Mouse (Mus musculus): ENCODE results near the gene Ddx18. TPM values are rescaled to one million over a fixed set of nuclear protein-coding genes. Genes with fewer than 3 reads are reported as not detected.

Ddx18 gene
- 10 to 100 TPM in 24 of 26 experiments, 1 to 10 TPM in 2; 8.1 to 40.1 (median 27.6) TPM for total RNA-seq (2018; cell fraction: chromatin; rRNA removed)
- 10 to 100 TPM; 17.3 to 32.8 (median 28.8) TPM for total RNA-seq (2018; cell fraction: cytosol; rRNA removed)
- total RNA-seq (2018; cell fraction: nucleus; rRNA removed): 10 to 100 TPM; 11.5 to 43.1 (median 20.6) TPM
- polyA plus RNA-seq (2018): 18.0 to 51.6 TPM (median 25.3 TPM) in 3 replicates

GRCm38 (mm10) chr1:121567521-121568489 is at the start of gene Ddx18:
Ddx18 (minus strand) TSS chr1:121567989.
- Histone ChIP-seq H3K4me3 (ENCODE audit: inconsistent target) (peak within 1 kb of the TSS; percentile 92), H3K79me2 (ENCODE audit: inconsistent target) (peaks cover 24% of the 10 kb centered on the region), H3K36me3 (ENCODE audit: inconsistent target) (peaks cover 19% of the 10 kb centered on the region; the same call in 1 of the 2 replicates), H3K27ac (peak within 1 kb of the TSS; percentile 31; the same call in 1 of the 2 replicates)
- 8% methylated on average over 53 of the region's 53 CpGs for WGBS (ENCODE audit: missing documents)

GRCm38 (mm10) chr1:121608000-121608399 is 40.2 kb upstream of the Ddx18 start:
- no peaks in the 10 kb centered on the region for H3K36me3 ChIP-seq (ENCODE audit: inconsistent target)
- no peak overlapping the region for H3K4me3 ChIP-seq (ENCODE audit: inconsistent target)
- no peaks in the 10 kb centered on the region for H3K79me2 ChIP-seq (ENCODE audit: inconsistent target)
- H3K27ac ChIP-seq: no peak overlapping the region
- 46% methylated on average over 7 of the region's 7 CpGs for WGBS (ENCODE audit: missing documents)

- H3K27ac ChIP-seq: no peak overlapping the region
- H3K36me3 ChIP-seq (ENCODE audit: inconsistent target): no peaks in the 10 kb centered on the region
- H3K4me3 ChIP-seq (ENCODE audit: inconsistent target): no peak overlapping the region
- H3K79me2 ChIP-seq (ENCODE audit: inconsistent target): no peaks in the 10 kb centered on the region
- 86% methylated on average over 6 of the region's 6 CpGs for WGBS (ENCODE audit: missing documents)
Observed at GRCm38 (mm10) chr1:121605118-121605517, 37.3 kb upstream of the Ddx18 start.

- Histone ChIP-seq H3K36me3 (ENCODE audit: inconsistent target) (no peaks in the 10 kb centered on the region), H3K79me2 (ENCODE audit: inconsistent target) (no peaks in the 10 kb centered on the region), H3K27ac (no peak overlapping the region), H3K4me3 (ENCODE audit: inconsistent target) (no peak overlapping the region)
- 87% methylated on average over 6 of the region's 6 CpGs for WGBS (ENCODE audit: missing documents)
Observed at GRCm38 (mm10) chr1:121601893-121602292, 34.1 kb upstream of the Ddx18 start.

- Histone ChIP-seq H3K27ac (no peak overlapping the region), H3K79me2 (ENCODE audit: inconsistent target) (no peaks in the 10 kb centered on the region), H3K4me3 (ENCODE audit: inconsistent target) (no peak overlapping the region), H3K36me3 (ENCODE audit: inconsistent target) (no peaks in the 10 kb centered on the region)
- 64% methylated on average over 1 of the region's 1 CpGs for WGBS (ENCODE audit: missing documents)
Observed at GRCm38 (mm10) chr1:121601084-121601483, 33.3 kb upstream of the Ddx18 start.

GRCm38 (mm10) chr1:121598421-121598820 is 30.6 kb upstream of the Ddx18 start:
- no peaks in the 10 kb centered on the region for H3K36me3 ChIP-seq (ENCODE audit: inconsistent target)

GRCm38 (mm10) chr1:121596951-121597625 is 29.3 kb upstream of the Ddx18 start:
- WGBS (ENCODE audit: missing documents): 38% methylated on average over 4 of the region's 4 CpGs
- Histone ChIP-seq H3K4me3 (ENCODE audit: inconsistent target) (no peak overlapping the region), H3K36me3 (ENCODE audit: inconsistent target) (no peaks in the 10 kb centered on the region), H3K27ac (no peak overlapping the region), H3K79me2 (ENCODE audit: inconsistent target) (no peaks in the 10 kb centered on the region)

More at GRCm38 (mm10) chr1:121598421-121598820, 30.6 kb upstream of the Ddx18 start:
- Histone ChIP-seq H3K79me2 (ENCODE audit: inconsistent target) (no peaks in the 10 kb centered on the region), H3K4me3 (ENCODE audit: inconsistent target) (no peak overlapping the region), H3K27ac (no peak overlapping the region)
- 57% methylated on average over 3 of the region's 3 CpGs for WGBS (ENCODE audit: missing documents)

GRCm38 (mm10) chr1:121584838-121585237 is 17.0 kb upstream of the Ddx18 start:
- Histone ChIP-seq H3K36me3 (ENCODE audit: inconsistent target) (no peaks in the 10 kb centered on the region), H3K79me2 (ENCODE audit: inconsistent target) (no peaks in the 10 kb centered on the region), H3K4me3 (ENCODE audit: inconsistent target) (no peak overlapping the region), H3K27ac (no peak overlapping the region)
- 67% methylated on average over 6 of the region's 6 CpGs for WGBS (ENCODE audit: missing documents)

- WGBS (ENCODE audit: missing documents): 84% methylated on average over 5 of the region's 5 CpGs
- H3K36me3 ChIP-seq (ENCODE audit: inconsistent target): no peaks in the 10 kb centered on the region
Observed at GRCm38 (mm10) chr1:121581133-121581855, 13.5 kb upstream of the Ddx18 start.

GRCm38 (mm10) chr1:121577491-121577890 is 9.7 kb upstream of the Ddx18 start:
- Histone ChIP-seq H3K4me3 (ENCODE audit: inconsistent target) (no peak overlapping the region), H3K36me3 (ENCODE audit: inconsistent target) (no peaks in the 10 kb centered on the region), H3K27ac (no peak overlapping the region), H3K79me2 (ENCODE audit: inconsistent target) (no peaks in the 10 kb centered on the region)
- WGBS (ENCODE audit: missing documents): 58% methylated on average over 1 of the region's 1 CpGs

More at GRCm38 (mm10) chr1:121581133-121581855, 13.5 kb upstream of the Ddx18 start:
- no peaks in the 10 kb centered on the region for H3K79me2 ChIP-seq (ENCODE audit: inconsistent target)
- no peak overlapping the region for H3K27ac ChIP-seq
- H3K4me3 ChIP-seq (ENCODE audit: inconsistent target): no peak overlapping the region

- Histone ChIP-seq H3K27ac (no peak overlapping the region), H3K36me3 (ENCODE audit: inconsistent target) (peaks cover under 1% of the 10 kb centered on the region; the same call in 1 of the 2 replicates), H3K4me3 (ENCODE audit: inconsistent target) (no peak overlapping the region), H3K79me2 (ENCODE audit: inconsistent target) (peaks cover 21% of the 10 kb centered on the region)
- WGBS (ENCODE audit: missing documents): 80% methylated on average over 4 of the region's 7 CpGs
Observed at GRCm38 (mm10) chr1:121570522-121570921, 2.7 kb upstream of the Ddx18 start.

- 66% methylated on average over 5 of the region's 5 CpGs for WGBS (ENCODE audit: missing documents)
- Histone ChIP-seq H3K4me3 (ENCODE audit: inconsistent target) (no peak overlapping the region), H3K79me2 (ENCODE audit: inconsistent target) (no peaks in the 10 kb centered on the region), H3K27ac (0 out of 2 replicates have a peak overlapping the region, but pooled peaks have one; percentile 10), H3K36me3 (ENCODE audit: inconsistent target) (peaks cover 74% of the 10 kb centered on the region)
Observed at GRCm38 (mm10) chr1:121557861-121558260, 9.9 kb downstream of the Ddx18 start.

GRCm38 (mm10) chr1:121551457-121551835 is 16.3 kb downstream of the Ddx18 start:
- Histone ChIP-seq H3K27ac (no peak overlapping the region), H3K79me2 (ENCODE audit: inconsistent target) (no peaks in the 10 kb centered on the region), H3K4me3 (ENCODE audit: inconsistent target) (no peak overlapping the region), H3K36me3 (ENCODE audit: inconsistent target) (peaks cover 33% of the 10 kb centered on the region)
- WGBS (ENCODE audit: missing documents): 96% methylated on average over 7 of the region's 7 CpGs
